Mouse (Mus musculus) embryonic facial prominence, embryonic 15.5 days (tissue): ENCODE data around the gene Gpr137. TPM values are rescaled to one million over a fixed set of nuclear protein-coding genes. Genes with fewer than 3 reads are reported as not detected.

Experiments used
- ATAC-seq: fragments of 200-750 bp; cut with Nextera tagmentation; 2 replicates; pipeline ENCODE4 v1.8.0; 2017; ENCODE audit warnings: low read depth, moderate TSS enrichment; ENCODE audit not compliant: insufficient number of reproducible peaks, low FRiP score, low TSS enrichment
- H3K27ac ChIP-seq: fragments of 300-500 bp; sonication (generic); replicated peaks from 2 replicates; pipeline ENCODE4 v1.5.1; 2015; ENCODE audit warnings: mild to moderate bottlenecking, inconsistent platforms
- H3K27me3 ChIP-seq: fragments of 300-500 bp; sonication (generic); 2 replicates; pipeline ENCODE4 v1.6.1; 2015; ENCODE audit warnings: inconsistent platforms
- H3K36me3 ChIP-seq: fragments of 300-500 bp; sonication (generic); 2 replicates; pipeline ENCODE4 v1.6.1; 2015; ENCODE audit warnings: mild to moderate bottlenecking, inconsistent platforms
- H3K4me1 ChIP-seq: fragments of 300-500 bp; sonication (generic); 2 replicates; pipeline ENCODE4 v1.6.1; 2015; ENCODE audit warnings: inconsistent platforms
- H3K4me2 ChIP-seq: fragments of 300-500 bp; sonication (generic); replicated peaks from 2 replicates; pipeline ENCODE4 v1.6.1; 2015; ENCODE audit warnings: mild to moderate bottlenecking, inconsistent platforms
- H3K4me3 ChIP-seq: fragments of 300-500 bp; sonication (generic); replicated peaks from 2 replicates; pipeline ENCODE4 v1.5.1; 2015; ENCODE audit warnings: mild to moderate bottlenecking, inconsistent platforms
- H3K9ac ChIP-seq: fragments of 300-500 bp; sonication (generic); 2 replicates; pipeline ENCODE4 v1.6.1; 2015; ENCODE audit warnings: inconsistent platforms
- H3K9me3 ChIP-seq: fragments of 300-500 bp; sonication (generic); replicated peaks from 2 replicates; pipeline ENCODE4 v1.6.1; 2016; ENCODE audit warnings: inconsistent platforms
- WGBS: fragments of 180-500 bp; shearing (Covaris S2); methylation state at CpG from one replicate; pipeline ENCODE4 v1.1.7; 2015; 5-methylcytosine and 5-hydroxymethylcytosine counted together
- polyA plus RNA-seq: library from polyadenylated mRNA; unstranded; fragments of >200 nt; fragmentation: Nextera tagmentation; extraction: Ambion mirVana; gene quantifications from 2 replicates; pipeline ENCODE4 v1.2.1, GENCODE M21; 2015

Gene Gpr137
- polyA plus RNA-seq, 1 experiment from 2014 or later = 41.8 TPM

DNA sequence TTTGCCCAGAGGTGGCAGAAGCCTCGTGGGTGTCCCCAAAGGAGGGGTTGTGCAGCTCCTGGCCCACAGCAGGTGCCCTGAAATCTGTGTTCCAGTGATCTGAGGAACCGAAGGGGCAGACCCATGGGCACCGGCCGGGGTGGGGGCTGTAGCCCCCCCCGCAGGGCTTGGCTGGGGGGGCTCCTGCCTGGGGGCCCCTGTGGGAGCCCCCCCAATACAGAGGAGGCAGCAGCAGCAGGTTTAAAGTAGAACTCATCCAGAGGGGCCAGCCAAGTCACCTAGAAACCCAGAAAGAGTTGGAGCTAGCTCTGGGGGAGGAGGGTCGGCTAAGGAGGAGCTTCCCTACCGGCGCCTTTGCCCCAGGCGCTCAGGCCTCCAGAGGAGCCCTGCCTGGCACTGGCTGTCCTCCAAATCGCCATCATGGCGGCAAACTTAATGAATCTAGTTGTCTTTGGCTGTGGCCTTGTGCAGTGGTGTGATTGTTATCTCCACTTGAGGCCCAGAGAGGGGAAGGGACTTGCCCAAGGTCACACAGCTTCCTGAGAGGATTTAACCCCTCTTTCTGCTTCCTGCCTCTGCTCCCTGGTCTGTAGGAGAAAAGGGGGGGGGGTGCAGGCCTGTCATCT, 28.3 kb upstream of the Gpr137 start:
- H3K4me2 ChIP-seq = peak overlapping the region; percentile 80
- H3K4me1 ChIP-seq = peaks cover 60% of the 10 kb centered on the region
- no peak overlapping the region; the same call in 1 of the 2 replicates for H3K27ac ChIP-seq
- ATAC-seq = no peak
- no peak overlapping the region for H3K9ac ChIP-seq
- 19% methylated on average over 11 of the region's 11 CpGs for WGBS
- H3K9me3 ChIP-seq = no peaks in the 10 kb centered on the region
- no peaks in the 10 kb centered on the region for H3K27me3 ChIP-seq
- H3K36me3 ChIP-seq = peaks cover 11% of the 10 kb centered on the region
- H3K4me3 ChIP-seq = peak overlapping the region; percentile 61

DNA sequence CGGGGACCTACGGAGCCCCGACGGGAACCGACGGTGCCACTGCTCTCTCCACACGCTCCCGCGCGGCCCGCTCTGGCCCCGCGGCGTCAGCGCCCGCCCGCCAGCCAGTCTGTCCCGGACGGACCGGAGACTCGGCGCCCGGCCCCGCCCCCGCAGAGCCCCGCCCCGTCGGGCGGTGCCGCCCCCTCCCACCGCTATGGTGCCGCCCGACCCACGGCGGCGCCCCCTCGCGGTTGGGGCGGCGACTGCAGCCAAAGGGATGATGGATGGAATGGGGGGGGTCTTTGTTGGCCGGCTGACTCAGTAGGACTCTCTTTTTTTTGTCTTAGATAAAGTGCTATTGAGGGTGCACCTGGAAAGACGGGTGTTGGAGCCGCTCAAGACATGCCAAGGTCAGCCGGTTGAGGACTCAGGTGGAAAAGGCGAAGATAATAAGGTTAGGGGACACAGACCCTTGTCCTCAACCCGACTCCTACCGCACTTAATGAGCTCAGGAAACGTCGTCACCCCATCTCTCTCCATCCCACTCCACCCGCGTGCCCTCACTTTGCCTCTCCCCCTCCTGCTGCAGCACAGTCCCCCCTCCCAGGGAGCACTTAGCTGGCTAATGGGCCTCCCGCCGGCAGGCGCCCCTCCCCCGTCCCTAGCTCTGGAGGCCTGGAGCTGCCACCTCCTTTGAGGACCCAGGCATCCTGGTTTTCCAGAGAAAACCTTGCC, 27.5 kb upstream of the Gpr137 start:
- peak overlapping the region; percentile 61 for H3K4me3 ChIP-seq
- no peaks in the 10 kb centered on the region for H3K27me3 ChIP-seq
- peak overlapping the region; percentile 57 for H3K9ac ChIP-seq
- H3K4me1 ChIP-seq = peaks cover 58% of the 10 kb centered on the region
- 1% methylated on average over 50 of the region's 55 CpGs for WGBS
- peak overlapping the region; percentile 52; the same call in 1 of the 2 replicates for H3K27ac ChIP-seq
- peak; percentile 70 for ATAC-seq
- peaks cover 18% of the 10 kb centered on the region for H3K36me3 ChIP-seq
- no peaks in the 10 kb centered on the region for H3K9me3 ChIP-seq
- H3K4me2 ChIP-seq = peak overlapping the region; percentile 80

DNA sequence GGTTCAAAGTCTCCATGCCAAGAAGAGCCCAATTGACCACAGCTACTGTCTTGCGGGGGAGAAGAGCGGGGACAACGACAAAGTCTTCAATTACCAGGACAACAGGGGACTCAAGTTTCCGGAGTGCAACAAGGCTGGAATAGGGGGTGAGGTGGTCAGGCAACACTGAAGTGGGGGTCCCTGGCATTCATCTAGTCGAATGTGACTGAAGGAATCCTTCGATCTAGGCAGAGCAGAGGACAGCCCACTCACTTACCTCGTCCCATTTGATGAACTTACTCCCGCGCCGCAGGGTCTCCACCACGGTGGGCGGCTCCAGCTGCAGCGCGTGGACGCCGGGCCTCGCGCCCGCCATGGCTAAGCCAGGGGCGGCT, 27.0 kb upstream of the Gpr137 start:
- Histone ChIP-seq H3K9ac (peak overlapping the region; percentile 57), H3K4me2 (peak overlapping the region; percentile 80), H3K27me3 (no peaks in the 10 kb centered on the region), H3K27ac (peak overlapping the region; percentile 52), H3K36me3 (peaks cover 24% of the 10 kb centered on the region), H3K4me1 (peaks cover 58% of the 10 kb centered on the region), H3K4me3 (peak overlapping the region; percentile 61), H3K9me3 (no peaks in the 10 kb centered on the region)
- under 1% methylated on average over 19 of the region's 20 CpGs for WGBS
- ATAC-seq = no peak; the same call in 1 of the 2 replicates

DNA sequence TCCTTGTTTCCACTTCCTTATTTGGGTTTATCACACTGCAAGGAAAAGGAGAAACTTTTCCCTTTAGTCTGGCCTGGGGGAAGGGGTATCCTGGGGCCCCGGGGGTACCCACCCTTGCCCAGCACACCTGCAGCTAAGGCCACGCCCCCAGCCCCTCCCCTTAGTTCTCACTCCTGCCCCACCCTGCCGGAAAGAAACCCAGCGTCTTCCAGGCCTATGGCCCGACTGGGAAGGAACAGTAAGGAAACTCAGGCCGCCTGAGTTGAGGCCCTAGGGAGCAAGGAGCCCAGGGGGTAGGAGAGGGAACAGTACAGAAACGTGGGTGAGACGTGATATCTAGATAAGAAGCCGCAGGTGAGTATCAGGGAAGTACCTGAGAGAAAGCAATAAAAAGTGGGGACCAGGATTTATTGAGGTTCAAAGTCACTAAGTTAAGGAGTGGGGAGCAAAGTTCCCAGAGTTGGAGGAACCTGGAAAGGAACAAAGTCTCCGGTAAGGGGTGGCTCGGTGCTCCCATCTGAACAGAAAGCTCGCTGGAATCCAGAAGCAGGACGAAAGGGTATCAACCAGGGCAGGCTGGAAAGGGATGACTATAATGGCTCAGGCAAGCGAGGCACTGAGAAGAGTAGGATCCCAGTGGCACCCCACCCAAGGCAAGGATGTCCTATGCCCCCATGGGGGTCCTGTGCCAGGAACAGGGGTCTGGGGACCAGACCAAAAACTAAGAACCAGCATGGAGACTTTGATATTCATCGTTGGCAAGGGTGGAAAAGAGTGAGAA, 26.4 kb upstream of the Gpr137 start:
- Histone ChIP-seq H3K27ac (peak overlapping the region; percentile 52), H3K4me3 (peak overlapping the region; percentile 61), H3K27me3 (no peaks in the 10 kb centered on the region), H3K36me3 (peaks cover 28% of the 10 kb centered on the region), H3K9me3 (no peaks in the 10 kb centered on the region), H3K4me1 (peaks cover 53% of the 10 kb centered on the region), H3K9ac (peak overlapping the region; percentile 57), H3K4me2 (peak overlapping the region; percentile 80)
- 10% methylated on average over 15 of the region's 15 CpGs for WGBS
- ATAC-seq = no peak

DNA sequence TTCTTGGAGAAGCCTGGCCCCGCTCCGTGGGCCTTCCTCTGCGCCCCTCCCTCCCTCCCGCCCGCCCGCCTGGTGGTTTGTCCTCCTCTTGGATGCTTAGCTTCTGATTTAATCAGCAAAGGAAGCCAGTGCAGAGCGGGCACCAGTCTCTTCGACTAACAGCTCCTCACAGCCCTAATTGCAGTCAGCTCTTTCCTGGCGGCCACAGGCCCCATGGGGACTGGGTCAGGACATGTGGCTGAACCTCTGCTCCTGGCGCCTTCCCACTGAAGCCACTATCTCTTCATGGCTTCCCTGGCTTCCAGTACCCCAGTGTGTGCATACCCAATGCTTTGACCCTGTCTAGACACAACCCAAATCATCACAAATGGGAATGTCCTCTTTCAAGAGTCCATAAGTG, 14.2 kb upstream of the Gpr137 start:
- peaks cover 20% of the 10 kb centered on the region for H3K4me1 ChIP-seq
- no peak overlapping the region for H3K4me2 ChIP-seq
- 72% methylated on average over 10 of the region's 10 CpGs for WGBS
- no peaks in the 10 kb centered on the region for H3K9me3 ChIP-seq
- H3K4me3 ChIP-seq = no peak overlapping the region
- no peak overlapping the region for H3K9ac ChIP-seq
- peaks cover 78% of the 10 kb centered on the region for H3K36me3 ChIP-seq
- H3K27ac ChIP-seq = no peak overlapping the region
- ATAC-seq = no peak
- H3K27me3 ChIP-seq = no peaks in the 10 kb centered on the region

DNA sequence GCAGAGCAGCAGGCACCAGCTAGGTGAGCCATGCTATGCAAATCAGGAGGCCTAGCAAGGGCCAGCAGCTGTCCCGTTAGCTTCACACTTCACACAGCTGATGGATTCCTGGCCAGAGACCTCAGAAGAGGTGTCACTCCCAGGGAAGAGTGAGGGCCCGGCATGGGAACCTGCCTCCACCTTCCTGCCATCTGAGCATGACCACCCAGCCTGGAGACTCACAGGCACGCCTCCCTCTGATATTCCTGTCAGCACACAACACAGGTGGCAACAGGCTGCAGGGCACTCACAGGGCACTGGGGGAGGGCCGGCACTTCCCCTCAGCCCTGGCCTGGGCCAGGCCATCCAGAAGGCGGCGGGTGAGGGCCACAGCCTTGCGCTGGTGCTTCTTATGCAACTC, 13.1 kb upstream of the Gpr137 start:
- Histone ChIP-seq H3K9ac (no peak overlapping the region), H3K4me1 (peaks cover 22% of the 10 kb centered on the region), H3K27me3 (no peaks in the 10 kb centered on the region), H3K36me3 (peaks cover 69% of the 10 kb centered on the region), H3K27ac (no peak overlapping the region), H3K4me3 (no peak overlapping the region), H3K9me3 (no peaks in the 10 kb centered on the region), H3K4me2 (no peak overlapping the region)
- no peak for ATAC-seq
- WGBS = 87% methylated on average over 7 of the region's 7 CpGs

DNA sequence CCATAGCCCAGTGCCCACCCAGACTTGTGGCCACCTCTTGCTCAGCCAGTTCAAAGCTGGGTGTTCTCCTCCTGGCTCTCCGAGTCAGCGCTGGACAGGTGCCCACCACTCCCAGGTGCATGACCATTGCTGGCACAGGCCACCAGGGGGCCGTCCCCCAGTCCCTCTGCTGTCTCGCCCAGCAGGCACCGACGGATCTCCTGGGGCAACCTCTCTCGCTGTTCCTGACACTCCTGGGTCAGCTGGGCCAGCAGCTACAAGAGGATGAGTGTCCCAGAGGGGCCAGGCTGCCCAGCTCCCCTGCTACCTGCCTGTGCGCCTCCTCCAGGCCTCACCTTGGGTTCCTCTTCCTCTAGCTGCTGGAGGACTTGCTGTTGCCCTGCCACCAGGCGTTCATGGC, 11.8 kb upstream of the Gpr137 start:
- no peaks in the 10 kb centered on the region for H3K9me3 ChIP-seq
- H3K36me3 ChIP-seq = peaks cover 58% of the 10 kb centered on the region
- ATAC-seq = no peak

DNA sequence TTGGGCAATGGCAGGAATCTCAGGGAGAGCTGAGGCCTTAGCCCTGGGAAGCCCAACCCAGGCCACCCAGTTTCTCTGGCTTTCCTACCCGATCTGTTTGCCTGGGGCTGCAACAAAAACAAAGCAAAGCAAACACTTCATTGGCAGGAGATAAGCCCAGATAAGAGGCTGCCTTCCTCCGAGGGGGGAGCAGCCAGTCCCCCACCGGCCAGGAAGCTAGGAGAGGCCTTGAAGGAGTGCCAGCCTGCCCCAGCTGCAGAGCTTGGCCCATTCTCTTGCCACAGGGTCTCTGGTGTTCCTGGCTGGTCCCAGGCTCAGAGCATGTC, 10.4 kb upstream of the Gpr137 start:
- Histone ChIP-seq H3K9ac (peak overlapping the region; percentile 63; the same call in 1 of the 2 replicates), H3K9me3 (no peaks in the 10 kb centered on the region), H3K27me3 (no peaks in the 10 kb centered on the region), H3K4me3 (peak overlapping the region; percentile 58), H3K4me2 (peak overlapping the region; percentile 95), H3K36me3 (peaks cover 44% of the 10 kb centered on the region), H3K4me1 (peaks cover 37% of the 10 kb centered on the region), H3K27ac (peak overlapping the region; percentile 97)
- no peak for ATAC-seq
- WGBS = 8% methylated on average over 3 of the region's 3 CpGs

More for the DNA sequence above, 11.8 kb upstream of the Gpr137 start:
- no peak overlapping the region for H3K4me3 ChIP-seq
- H3K27me3 ChIP-seq = no peaks in the 10 kb centered on the region
- no peak overlapping the region for H3K27ac ChIP-seq
- H3K9ac ChIP-seq = no peak overlapping the region
- WGBS = 54% methylated on average over 9 of the region's 9 CpGs
- peaks cover 34% of the 10 kb centered on the region for H3K4me1 ChIP-seq
- no peak overlapping the region for H3K4me2 ChIP-seq

DNA sequence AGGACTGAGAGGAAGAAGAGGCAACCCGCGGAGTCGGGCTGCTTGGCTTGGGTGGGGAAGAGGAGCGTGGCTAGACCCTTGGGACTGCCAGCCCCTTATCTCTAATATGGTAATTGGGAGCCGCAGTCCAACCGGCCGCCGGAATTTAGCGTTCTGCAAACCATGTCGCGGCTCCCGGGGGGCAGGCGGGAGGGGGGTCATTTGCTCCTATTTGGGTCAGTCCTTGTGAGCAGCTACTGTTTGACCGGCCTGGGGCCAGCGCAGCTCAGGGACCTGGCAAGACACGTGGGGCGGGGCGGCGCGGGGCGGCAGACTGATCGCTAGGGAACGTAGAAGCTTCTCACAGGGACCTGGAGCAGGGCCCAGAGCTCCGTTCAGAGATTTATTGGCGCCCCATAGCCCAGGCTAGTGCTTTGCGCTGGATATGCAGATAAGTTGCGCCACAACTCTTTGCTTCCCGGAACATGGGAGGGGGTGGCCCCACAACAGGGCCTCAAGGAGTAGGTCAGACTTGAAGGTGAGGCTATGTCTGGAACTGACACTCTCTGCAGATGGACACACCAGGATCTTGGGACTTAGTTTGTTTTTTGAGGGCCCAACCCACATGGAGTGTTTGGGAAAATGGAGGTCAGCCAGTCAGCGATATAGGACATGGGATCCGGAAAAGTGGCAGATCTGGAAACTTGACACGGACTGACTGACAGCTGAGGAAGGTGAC, 9.9 kb upstream of the Gpr137 start:
- Histone ChIP-seq H3K36me3 (peaks cover 39% of the 10 kb centered on the region), H3K4me2 (peak overlapping the region; percentile 95), H3K4me3 (peak overlapping the region; percentile 58), H3K27me3 (no peaks in the 10 kb centered on the region), H3K9ac (peak overlapping the region; percentile 63), H3K4me1 (peaks cover 38% of the 10 kb centered on the region), H3K9me3 (no peaks in the 10 kb centered on the region), H3K27ac (peak overlapping the region; percentile 97)
- no peak for ATAC-seq
- WGBS = 1% methylated on average over 31 of the region's 31 CpGs

DNA sequence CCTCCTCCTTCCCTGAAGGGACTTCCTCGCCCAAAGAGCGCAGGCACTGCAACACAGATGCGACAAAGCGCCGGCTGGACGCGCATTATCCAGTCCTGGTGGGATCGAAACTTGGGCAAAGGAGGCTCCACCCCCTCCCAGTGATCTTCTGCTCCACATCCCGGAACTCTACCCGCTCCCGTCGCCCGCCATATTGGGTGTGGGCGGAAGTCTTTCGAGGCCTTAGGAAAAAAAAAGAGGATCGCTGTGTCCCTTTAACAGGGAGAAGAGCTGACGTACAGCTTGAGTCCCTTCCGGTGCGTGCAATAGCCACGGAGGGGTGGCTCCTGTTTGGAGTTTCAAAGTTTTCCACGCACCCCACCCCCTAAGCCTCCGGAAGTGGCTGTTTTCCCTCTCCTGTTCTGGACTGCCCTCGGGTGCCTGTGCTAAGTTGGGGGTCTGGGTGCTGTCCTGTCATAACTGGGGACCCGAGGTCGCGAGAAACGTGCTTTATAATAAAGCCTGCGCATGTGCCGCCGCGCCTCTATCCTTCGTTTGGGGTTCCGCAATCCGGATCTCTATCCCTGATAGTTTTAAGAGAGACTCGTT, 9.2 kb upstream of the Gpr137 start:
- H3K4me3 ChIP-seq = peak overlapping the region; percentile 58
- peak overlapping the region; percentile 97 for H3K27ac ChIP-seq
- H3K9me3 ChIP-seq = no peaks in the 10 kb centered on the region
- under 1% methylated on average over 35 of the region's 35 CpGs for WGBS
- H3K4me2 ChIP-seq = peak overlapping the region; percentile 95
- peaks cover 32% of the 10 kb centered on the region for H3K36me3 ChIP-seq
- H3K27me3 ChIP-seq = no peaks in the 10 kb centered on the region
- peak overlapping the region; percentile 68 for H3K9ac ChIP-seq
- peak; percentile 85 for ATAC-seq
- peaks cover 39% of the 10 kb centered on the region for H3K4me1 ChIP-seq
